Comparison of ENCODE assay signal across 8 mouse cellular contexts in genomic region chr3:94456529-94457000, GRCm38 (mm10). TPM values are rescaled to one million over a fixed set of nuclear protein-coding genes. Genes with fewer than 3 reads are reported as not detected.
DNase-seq lines count a peak whose midpoint lies in the region; ATAC-seq and TF ChIP-seq lines count a peak whose summit lies in the region.

No protein-coding gene starts in this region.

- H3K4me1 ChIP-seq in bone marrow macrophage, adult 2 months (ENCODE audit: control insufficient read depth, insufficient read depth, low read length) = no peaks in the 10 kb centered on the region
- peaks cover 3% of the 10 kb centered on the region; the same call in 1 of the 2 replicates for H3K4me1 ChIP-seq in embryonic facial prominence, embryonic 15.5 days
- no peaks in the 10 kb centered on the region for H3K4me1 ChIP-seq in heart, embryonic 10.5 days
- H3K4me1 ChIP-seq in kidney, embryonic 14.5 days (ENCODE audit: control insufficient read depth, insufficient read depth, low read length) = no peaks in the 10 kb centered on the region
- H3K4me1 ChIP-seq in liver, adult 2 months (ENCODE audit: control insufficient read depth, insufficient read depth, low read length) = no peaks in the 10 kb centered on the region

- no peaks in the 10 kb centered on the region for H3K27me3 ChIP-seq in embryonic facial prominence, embryonic 15.5 days
- peaks cover 12% of the 10 kb centered on the region for H3K27me3 ChIP-seq in heart, embryonic 10.5 days (ENCODE audit: insufficient read depth, poor library complexity, severe bottlenecking)
- H3K27me3 ChIP-seq in kidney, embryonic 14.5 days (ENCODE audit: control insufficient read depth, insufficient read depth, low read length) = no peaks in the 10 kb centered on the region
- no peaks in the 10 kb centered on the region for H3K27me3 ChIP-seq in liver, adult 2 months (ENCODE audit: control insufficient read depth, insufficient read depth, low read length)
- no peaks in the 10 kb centered on the region for H3K27me3 ChIP-seq in myocyte (ENCODE audit: control insufficient read depth, insufficient read depth, insufficient read length)

- H3K79me2 ChIP-seq in liver, adult 2 months (ENCODE audit: control insufficient read depth, insufficient read depth, low read length) = no peaks in the 10 kb centered on the region
- H3K79me2 ChIP-seq in myocyte (ENCODE audit: control insufficient read depth, insufficient read depth) = no peaks in the 10 kb centered on the region

- peak; percentile 85 for ATAC-seq in embryonic facial prominence, embryonic 15.5 days (ENCODE audit: insufficient number of reproducible peaks, low FRiP score, low TSS enrichment, low read depth)
- ATAC-seq in kidney, embryonic 14.5 days (ENCODE audit: low FRiP score, low TSS enrichment) = peak; percentile 91

- no peak overlapping the region for H3ac ChIP-seq in myocyte (ENCODE audit: control insufficient read depth, insufficient read length)

- H3K4me3 ChIP-seq in bone marrow macrophage, adult 2 months (ENCODE audit: insufficient read depth, low read length) = peak overlapping the region; percentile 29; the same call in 1 of the 2 replicates
- H3K4me3 ChIP-seq in embryonic facial prominence, embryonic 15.5 days (replicated peaks) = peak overlapping the region; percentile 40
- peak overlapping the region; percentile 45 for H3K4me3 ChIP-seq in heart, embryonic 10.5 days
- peak overlapping the region; percentile 34; the same call in 1 of the 2 replicates for H3K4me3 ChIP-seq in kidney, embryonic 14.5 days (ENCODE audit: low read length)
- no peak overlapping the region for H3K4me3 ChIP-seq in liver, adult 2 months (ENCODE audit: insufficient read depth, low read depth, low read length)
- H3K4me3 ChIP-seq in myocyte = no peak overlapping the region

- H3K9me3 ChIP-seq in embryonic facial prominence, embryonic 15.5 days (replicated peaks) = no peaks in the 10 kb centered on the region
- no peaks in the 10 kb centered on the region for H3K9me3 ChIP-seq in heart, embryonic 10.5 days
- no peaks in the 10 kb centered on the region for H3K9me3 ChIP-seq in kidney, embryonic 14.5 days (ENCODE audit: control insufficient read depth, low read length)

- no peak overlapping the region for H3K27ac ChIP-seq in bone marrow macrophage, adult 2 months (ENCODE audit: insufficient read depth, low read depth, low read length)
- H3K27ac ChIP-seq in embryonic facial prominence, embryonic 15.5 days (replicated peaks) = no peak overlapping the region
- no peak overlapping the region for H3K27ac ChIP-seq in heart, embryonic 10.5 days
- H3K27ac ChIP-seq in kidney, embryonic 14.5 days (ENCODE audit: low read depth, low read length) = no peak overlapping the region
- H3K27ac ChIP-seq in liver, adult 2 months (replicated peaks; ENCODE audit: insufficient read depth, low read depth, low read length) = no peak overlapping the region

- H3K4me2 ChIP-seq in embryonic facial prominence, embryonic 15.5 days (replicated peaks) = peak overlapping the region; percentile 52
- H3K4me2 ChIP-seq in kidney, embryonic 14.5 days (replicated peaks; ENCODE audit: low read depth, low read length) = peak overlapping the region; percentile 44
- peak overlapping the region; percentile 57 for H3K4me2 ChIP-seq in myocyte (ENCODE audit: low read depth)

- TF ChIP-seq CTCF in bone marrow macrophage, adult 2 months (IDR thresholded peaks at IDR 0.05; ENCODE audit: low read depth, low read length) = peak; percentile 52
- peak; percentile 78 for TF ChIP-seq CTCF in liver, adult 2 months (IDR thresholded peaks at IDR 0.05; ENCODE audit: low read depth, low read length)

- no peaks in the 10 kb centered on the region for H3K36me3 ChIP-seq in embryonic facial prominence, embryonic 15.5 days
- H3K36me3 ChIP-seq in heart, embryonic 10.5 days = no peaks in the 10 kb centered on the region
- H3K36me3 ChIP-seq in kidney, embryonic 14.5 days (ENCODE audit: control insufficient read depth, insufficient read depth, low read length) = no peaks in the 10 kb centered on the region
- no peaks in the 10 kb centered on the region for H3K36me3 ChIP-seq in liver, adult 2 months (ENCODE audit: control insufficient read depth, insufficient read depth, low read length)
- H3K36me3 ChIP-seq in myocyte (ENCODE audit: control insufficient read depth, insufficient read depth) = no peaks in the 10 kb centered on the region

- H3K9ac ChIP-seq in embryonic facial prominence, embryonic 15.5 days = no peak overlapping the region
- H3K9ac ChIP-seq in kidney, embryonic 14.5 days (ENCODE audit: low read depth, low read length) = no peak overlapping the region
- no peak overlapping the region for H3K9ac ChIP-seq in liver, adult 2 months (ENCODE audit: low read depth, low read length)

- DNase-seq in CD4-positive helper T cell, adult 2 months (ENCODE audit: low read depth, low spot score) = peak; percentile 77
- peak; percentile 93 for DNase-seq in heart, embryonic 10.5 days (ENCODE audit: low spot score)
- DNase-seq in liver, adult 2 months (ENCODE audit: extremely low read depth, low read depth, low spot score) = peak; percentile 67
- peak; percentile 70 to 82 for DNase-seq in spleen, postnatal 4 days (ENCODE audit: low spot score in 2 of 2)

- WGBS in embryonic facial prominence, embryonic 15.5 days = under 1% methylated on average over 12 of the region's 12 CpGs
- WGBS in heart, embryonic 10.5 days = 2% methylated on average over 12 of the region's 12 CpGs
- WGBS in kidney, embryonic 14.5 days = 1% methylated on average over 12 of the region's 12 CpGs
- 7% methylated on average over 12 of the region's 12 CpGs for WGBS in liver, adult 2 months

- no peak for TF ChIP-seq POLR2A in bone marrow macrophage, adult 2 months (IDR thresholded peaks at IDR 0.05; ENCODE audit: borderline replicate concordance, low read depth, low read length)
- no peak for TF ChIP-seq POLR2A in liver, adult 2 months (IDR thresholded peaks at IDR 0.05; ENCODE audit: extremely low read depth, insufficient read depth, low read length)
- TF ChIP-seq POLR2A in myocyte (IDR thresholded peaks at IDR 0.05; ENCODE audit: insufficient read length, low read depth) = no peak

TF ChIP-seq in myocyte, 11 proteins besides CTCF, POLR2A, EP300 and RAD21 (continues in another document):
- no peak for TF ChIP-seq TCF3 (IDR thresholded peaks at IDR 0.05; ENCODE audit: insufficient read length, low read depth)
- TF ChIP-seq POLR2AphosphoS2 (IDR thresholded peaks at IDR 0.05; ENCODE audit: insufficient read length, low read depth) = no peak
- no peak for TF ChIP-seq CEBPB (IDR thresholded peaks at IDR 0.05; ENCODE audit: insufficient read depth, poor library complexity, severe bottlenecking)
- no peak for TF ChIP-seq USF1 (IDR thresholded peaks at IDR 0.05; ENCODE audit: low read depth)

RNA-seq across cellular contexts. Expression of gene Oaz3, which starts 12.8 kb away (rescaled TPM):
- 2.1 TPM in 1 of 2 replicates, not detected in the other for polyA plus RNA-seq in bone marrow macrophage, adult 2 months (2012; ENCODE audit: insufficient read depth, insufficient read length, missing spikeins)
- 0.40 and 0.68 TPM in 2 replicates for polyA plus RNA-seq in embryonic facial prominence, embryonic 15.5 days (2015; fragmentation: Nextera tagmentation; extraction: Ambion mirVana)
- polyA plus RNA-seq in heart, embryonic 10.5 days (2016; fragmentation: Nextera tagmentation; extraction: Ambion mirVana) = 0.30 and 0.31 TPM in 2 replicates
- 0.28 and 0.40 TPM in 2 replicates for polyA plus RNA-seq in kidney, embryonic 14.5 days (2014; fragmentation: Nextera tagmentation; extraction: Ambion mirVana)
- 0.37 TPM in 1 of 2 replicates, not detected in the other for total RNA-seq in liver, adult 2 months (2014; rRNA removed)
- 0.15 and 0.43 TPM in 2 replicates for polyA plus RNA-seq in liver, adult 2 months (2012; rRNA removed)
- 0.10 TPM for polyA plus RNA-seq in myocyte (2012; fragmentation: generic; extraction: Trizol)

RNA-seq across cellular contexts. Expression of gene Mrpl9, which starts 13.4 kb away (rescaled TPM):
- 33.4 and 34.0 TPM in 2 replicates for polyA plus RNA-seq in bone marrow macrophage, adult 2 months (2012; ENCODE audit: insufficient read depth, insufficient read length, missing spikeins)
- 63.7 and 64.4 TPM in 2 replicates for polyA plus RNA-seq in embryonic facial prominence, embryonic 15.5 days (2015; fragmentation: Nextera tagmentation; extraction: Ambion mirVana)
- 64.6 and 67.1 TPM in 2 replicates for polyA plus RNA-seq in heart, embryonic 10.5 days (2016; fragmentation: Nextera tagmentation; extraction: Ambion mirVana)
- polyA plus RNA-seq in kidney, embryonic 14.5 days (2014; fragmentation: Nextera tagmentation; extraction: Ambion mirVana) = 71.3 and 73.7 TPM in 2 replicates
- 44.6 and 45.9 TPM in 2 replicates for total RNA-seq in liver, adult 2 months (2014; rRNA removed)
- polyA plus RNA-seq in liver, adult 2 months (2012; rRNA removed) = 31.1 and 31.8 TPM in 2 replicates
- polyA plus RNA-seq in myocyte (2012; fragmentation: generic; extraction: Trizol) = 75.1 TPM

RNA-seq across cellular contexts. Expression of gene Celf3, which starts 21.5 kb away (rescaled TPM):
- 0.59 TPM in 1 of 2 replicates, not detected in the other for polyA plus RNA-seq in bone marrow macrophage, adult 2 months (2012; ENCODE audit: insufficient read depth, insufficient read length, missing spikeins)
- polyA plus RNA-seq in embryonic facial prominence, embryonic 15.5 days (2015; fragmentation: Nextera tagmentation; extraction: Ambion mirVana) = 9.4 and 13.7 TPM in 2 replicates
- 1.1 and 1.2 TPM in 2 replicates for polyA plus RNA-seq in heart, embryonic 10.5 days (2016; fragmentation: Nextera tagmentation; extraction: Ambion mirVana)
- 0.34 and 0.53 TPM in 2 replicates for polyA plus RNA-seq in kidney, embryonic 14.5 days (2014; fragmentation: Nextera tagmentation; extraction: Ambion mirVana)
- total RNA-seq in liver, adult 2 months (2014; rRNA removed) = not detected in 2 replicates
- polyA plus RNA-seq in liver, adult 2 months (2012; rRNA removed) = 0.05 TPM in 1 of 2 replicates, not detected in the other
- polyA plus RNA-seq in myocyte (2012; fragmentation: generic; extraction: Trizol) = 0.11 TPM

RNA-seq across cellular contexts. Expression of gene Riiad1, which starts 23.6 kb away (rescaled TPM):
- 9.0 and 9.5 TPM in 2 replicates for polyA plus RNA-seq in bone marrow macrophage, adult 2 months (2012; ENCODE audit: insufficient read depth, insufficient read length, missing spikeins)
- 16.7 and 31.7 TPM in 2 replicates for polyA plus RNA-seq in embryonic facial prominence, embryonic 15.5 days (2015; fragmentation: Nextera tagmentation; extraction: Ambion mirVana)
- polyA plus RNA-seq in heart, embryonic 10.5 days (2016; fragmentation: Nextera tagmentation; extraction: Ambion mirVana) = 5.8 and 6.6 TPM in 2 replicates
- polyA plus RNA-seq in kidney, embryonic 14.5 days (2014; fragmentation: Nextera tagmentation; extraction: Ambion mirVana) = 0.91 and 1.7 TPM in 2 replicates
- not detected in 2 replicates for total RNA-seq in liver, adult 2 months (2014; rRNA removed)
- not detected in 2 replicates for polyA plus RNA-seq in liver, adult 2 months (2012; rRNA removed)
- polyA plus RNA-seq in myocyte (2012; fragmentation: generic; extraction: Trizol) = 0.36 TPM

RNA-seq across cellular contexts. Expression of gene Tdrkh, which starts 43.5 kb away (rescaled TPM):
- 15.7 and 17.7 TPM in 2 replicates for polyA plus RNA-seq in bone marrow macrophage, adult 2 months (2012; ENCODE audit: insufficient read depth, insufficient read length, missing spikeins)
- 7.9 and 8.3 TPM in 2 replicates for polyA plus RNA-seq in embryonic facial prominence, embryonic 15.5 days (2015; fragmentation: Nextera tagmentation; extraction: Ambion mirVana)
- polyA plus RNA-seq in heart, embryonic 10.5 days (2016; fragmentation: Nextera tagmentation; extraction: Ambion mirVana) = 9.3 and 11.1 TPM in 2 replicates
- polyA plus RNA-seq in kidney, embryonic 14.5 days (2014; fragmentation: Nextera tagmentation; extraction: Ambion mirVana) = 13.1 and 13.3 TPM in 2 replicates
- total RNA-seq in liver, adult 2 months (2014; rRNA removed) = 1.5 and 1.8 TPM in 2 replicates
- polyA plus RNA-seq in liver, adult 2 months (2012; rRNA removed) = 0.22 and 0.66 TPM in 2 replicates
- 5.4 TPM for polyA plus RNA-seq in myocyte (2012; fragmentation: generic; extraction: Trizol)

Comparison
In these comparisons a context has a peak if more than half of its experiments do, and no peak if none do; other contexts are left out.
1. H3K4me3 ChIP-seq: peak in bone marrow macrophage, adult 2 months (single experiment), embryonic facial prominence, embryonic 15.5 days (single experiment), heart, embryonic 10.5 days (single experiment) and kidney, embryonic 14.5 days (single experiment); none in liver, adult 2 months (single experiment) and myocyte (single experiment).
2. Peak in every context shown above with its lines, with median percentiles within 50 percentile points of each other: DNase-seq and H3K4me2 ChIP-seq.